Mouse (Mus musculus) cerebellum, adult 2 months (tissue): Measurements from ENCODE around the gene Aldoart1.

Experiments
- CTCF ChIP-seq: fragments of 200-500 bp; IDR thresholded peaks from 2 replicates; pipeline ENCODE4 v1.5.1; 2011; ENCODE audit warnings: low read depth, mild to moderate bottlenecking, control low read depth, low read length, moderate library complexity, borderline replicate concordance; ENCODE audit not compliant: insufficient read depth
- POLR2A ChIP-seq: fragments of 200-500 bp; IDR thresholded peaks from 2 replicates; pipeline ENCODE4 v1.6.1; 2011; ENCODE audit warnings: low read length, control low read depth, borderline replicate concordance; ENCODE audit not compliant: insufficient read depth

GRCm38 (mm10) chr4:72901566-72901965 lies 49.1 kb upstream of the Aldoart1 start:
- TF ChIP-seq POLR2A = no peak
- TF ChIP-seq CTCF = no peak
